Mouse (Mus musculus) MEL (cell line): ENCODE results near the gene Cnot6l. TPM values are rescaled to one million over a fixed set of nuclear protein-coding genes. Genes with fewer than 3 reads are reported as not detected.

Experiments
- DNase-seq: peaks from one replicate; pipeline ENCODE4 v3.0.0; 2011; ENCODE audit warnings: low read depth, low spot score
- H3K27ac ChIP-seq: 2 replicates; pipeline ENCODE4 v1.5.1; 2012; ENCODE audit warnings: low read depth, mild to moderate bottlenecking, control low read depth, low read length, moderate library complexity; ENCODE audit not compliant: control insufficient read depth
- H3K27me3 ChIP-seq, 2 experiments: fragments of 150-350 bp in 1 of 2; sonication (generic) in 1 of 2; 2 replicates each; pipeline ENCODE4 v1.6.1; 2012; ENCODE audit warnings: low read length in 2 of 2, mild to moderate bottlenecking in 2 of 2, improper control_type of control experiment in 1 of 2, moderate library complexity in 1 of 2; ENCODE audit not compliant: insufficient read depth in 2 of 2, control insufficient read depth in 1 of 2
- H3K36me3 ChIP-seq, 2 experiments: 2 replicates each; pipeline ENCODE4 v1.6.1; 2012 to 2014; ENCODE audit warnings: low read length in 2 of 2, improper control_type of control experiment in 1 of 2, inconsistent platforms in 1 of 2, mild to moderate bottlenecking in 1 of 2; ENCODE audit not compliant: insufficient read depth in 2 of 2, control insufficient read depth in 1 of 2
- H3K4me1 ChIP-seq, 2 experiments: fragments of 150-350 bp in 1 of 2; sonication (generic) in 1 of 2; 2 replicates each; pipeline ENCODE4 v1.6.1; 2012; ENCODE audit warnings: low read length in 2 of 2, improper control_type of control experiment in 1 of 2, mild to moderate bottlenecking in 1 of 2; ENCODE audit not compliant: insufficient read depth in 2 of 2, control insufficient read depth in 1 of 2
- H3K4me3 ChIP-seq, 2 experiments: fragments of 150-350 bp in 1 of 2; sonication (generic) in 1 of 2; 2 replicates each; pipeline ENCODE4 v1.5.1; 2012; ENCODE audit warnings: low read depth in 2 of 2, low read length in 2 of 2, mild to moderate bottlenecking in 2 of 2, moderate library complexity in 2 of 2, control low read depth in 1 of 2, improper control_type of control experiment in 1 of 2; ENCODE audit not compliant: control insufficient read depth in 1 of 2, insufficient read depth in 1 of 2
- H3K79me2 ChIP-seq: 2 replicates; pipeline ENCODE4 v1.6.1; 2012; ENCODE audit warnings: mild to moderate bottlenecking, low read length, moderate library complexity; ENCODE audit not compliant: control insufficient read depth, poor library complexity, insufficient read depth
- H3K9ac ChIP-seq: 2 replicates; pipeline ENCODE4 v1.6.1; 2012; ENCODE audit warnings: low read depth, mild to moderate bottlenecking, control low read depth, low read length, moderate library complexity; ENCODE audit not compliant: control insufficient read depth, poor library complexity, severe bottlenecking
- H3K9me3 ChIP-seq: fragments of 150-350 bp; sonication (generic); replicated peaks from 2 replicates; pipeline ENCODE4 v1.6.1; 2012; ENCODE audit warnings: mild to moderate bottlenecking, low read length, improper control_type of control experiment, moderate library complexity; ENCODE audit not compliant: insufficient read depth
- BHLHE40 ChIP-seq: IDR thresholded peaks from 2 replicates; pipeline ENCODE4 v1.6.1; 2012; ENCODE audit warnings: low read depth, mild to moderate bottlenecking, inconsistent platforms, low read length, improper control_type of control experiment, borderline replicate concordance
- CHD2 ChIP-seq: IDR thresholded peaks from 2 replicates; pipeline ENCODE4 v1.6.1; 2011; ENCODE audit warnings: low read length, improper control_type of control experiment
- ELF1 ChIP-seq: IDR thresholded peaks from 2 replicates; pipeline ENCODE4 v1.6.1; 2014; ENCODE audit warnings: low read depth, mild to moderate bottlenecking, inconsistent platforms, low read length, improper control_type of control experiment, moderate library complexity
- EP300 ChIP-seq, 2 experiments: IDR thresholded peaks; 2 replicates each; pipeline ENCODE4 v1.6.1; 2011; ENCODE audit warnings: improper control_type of control experiment in 2 of 2, low read length in 2 of 2, low read depth in 1 of 2, mild to moderate bottlenecking in 1 of 2
- GABPA ChIP-seq: IDR thresholded peaks from 2 replicates; pipeline ENCODE4 v1.6.1; 2012; ENCODE audit warnings: low read depth, mild to moderate bottlenecking, inconsistent platforms, low read length, improper control_type of control experiment, moderate library complexity
- HCFC1 ChIP-seq: IDR thresholded peaks from 2 replicates; pipeline ENCODE4 v1.6.1; 2012; ENCODE audit warnings: low read depth, mild to moderate bottlenecking, inconsistent platforms, low read length, improper control_type of control experiment, moderate library complexity
- JUND ChIP-seq: IDR thresholded peaks from 2 replicates; pipeline ENCODE4 v1.6.1; 2011; ENCODE audit warnings: low read depth, mild to moderate bottlenecking, improper control_type of control experiment, low read length
- KAT2A ChIP-seq: conservative IDR thresholded peaks from 2 replicates; pipeline ENCODE4 v1.6.1; 2012; ENCODE audit warnings: low read depth, low read length, improper control_type of control experiment, inconsistent platforms
- MAX ChIP-seq: IDR thresholded peaks from 2 replicates; pipeline ENCODE4 v1.6.1; 2011; ENCODE audit warnings: low read length, improper control_type of control experiment
- MXI1 ChIP-seq: IDR thresholded peaks from 2 replicates; pipeline ENCODE4 v1.6.1; 2011; ENCODE audit warnings: mild to moderate bottlenecking, low read depth, low read length, improper control_type of control experiment
- MYB ChIP-seq: IDR thresholded peaks from 2 replicates; pipeline ENCODE4 v1.6.1; 2011; ENCODE audit warnings: mild to moderate bottlenecking, low read depth, low read length, improper control_type of control experiment
- POLR2AphosphoS2 ChIP-seq: IDR thresholded peaks from 2 replicates; pipeline ENCODE4 v1.6.1; 2011; ENCODE audit warnings: low read length, improper control_type of control experiment
- RAD21 ChIP-seq: IDR thresholded peaks from 2 replicates; pipeline ENCODE4 v1.6.1; 2011; ENCODE audit warnings: mild to moderate bottlenecking, low read depth, low read length, improper control_type of control experiment
- RCOR1 ChIP-seq: IDR thresholded peaks from 2 replicates; pipeline ENCODE4 v1.6.1; 2012; ENCODE audit warnings: low read depth, mild to moderate bottlenecking, inconsistent platforms, low read length, improper control_type of control experiment
- TAL1 ChIP-seq: IDR thresholded peaks from 2 replicates; pipeline ENCODE4 v1.6.1; 2012; ENCODE audit warnings: mild to moderate bottlenecking, inconsistent platforms, low read length, moderate library complexity, mixed read lengths
- TBP ChIP-seq: IDR thresholded peaks from 2 replicates; pipeline ENCODE4 v1.8.0; 2011; ENCODE audit warnings: low read depth, low read length, improper control_type of control experiment
- USF1 ChIP-seq: IDR thresholded peaks from 2 replicates; pipeline ENCODE4 v1.6.1; 2014; ENCODE audit warnings: low read depth, mild to moderate bottlenecking, inconsistent platforms, low read length, improper control_type of control experiment, moderate library complexity
- USF2 ChIP-seq, 2 experiments: IDR thresholded peaks; 2 replicates each; pipeline ENCODE4 v1.6.1; 2011 to 2012; ENCODE audit warnings: improper control_type of control experiment in 2 of 2, low read length in 2 of 2, borderline replicate concordance in 1 of 2, inconsistent platforms in 1 of 2, low read depth in 1 of 2, mild to moderate bottlenecking in 1 of 2; ENCODE audit not compliant: insufficient read depth in 1 of 2
- ZKSCAN1 ChIP-seq: IDR thresholded peaks from 2 replicates; pipeline ENCODE4 v1.6.1; 2012; ENCODE audit warnings: low read depth, mild to moderate bottlenecking, inconsistent platforms, low read length, improper control_type of control experiment, moderate library complexity
- ZNF384 ChIP-seq: IDR thresholded peaks from 2 replicates; pipeline ENCODE4 v1.6.1; 2012; ENCODE audit warnings: low read depth, mild to moderate bottlenecking, inconsistent platforms, low read length, improper control_type of control experiment
- polyA plus RNA-seq, 2 experiments: library from polyadenylated mRNA; stranded (reverse) in 1 of 2; unstranded in 1 of 2; fragments of >175 nt in 1 of 2; fragments of >200 nt in 1 of 2; gene quantifications; 2 replicates each; pipeline versions ENCODE4 v1.2.1 to v1.2.4; 2012; ENCODE audit warnings: low replicate concordance in 2 of 2, low read depth in 1 of 2; ENCODE audit not compliant: insufficient read length in 2 of 2, insufficient read depth in 1 of 2, missing spikeins in 1 of 2
- total RNA-seq: library from RNA; depleted of rRNA; stranded (reverse); fragments of 300-350 nt; gene quantifications from 2 replicates; pipeline ENCODE4 v1.2.3, GENCODE M21; 2012

Gene Cnot6l
- total and polyA plus RNA-seq, 3 experiments: 10.2 to 21.2 TPM; not detected in 1

- Histone ChIP-seq H3K79me2 (peaks cover 4% of the 10 kb centered on the region), H3K27me3 (no peaks in the 10 kb centered on the region), H3K9ac (no peak overlapping the region), H3K36me3 (peaks cover 5 to 20% of the 10 kb centered on the region in 2 experiments), H3K9me3 (no peaks in the 10 kb centered on the region), H3K4me3 (no peak overlapping the region), H3K4me1 (no peaks in the 10 kb centered on the region)
- DNase-seq: no peak
- no peak for TF ChIP-seq USF1
- TF ChIP-seq, all 39 proteins: peak for 0
- H3K27ac ChIP-seq: no peak overlapping the region
Observed at GRCm38 (mm10) chr5:96130683-96131082, 33.3 kb downstream of the Cnot6l start.

- no peak overlapping the region for H3K4me3 ChIP-seq
- no peak overlapping the region for H3K27ac ChIP-seq
- no peaks in the 10 kb centered on the region for H3K4me1 ChIP-seq
- no peaks in the 10 kb centered on the region for H3K9me3 ChIP-seq
- H3K36me3 ChIP-seq: peaks cover 5 to 18% of the 10 kb centered on the region in 2 experiments
- DNase-seq: no peak
- H3K9ac ChIP-seq: no peak overlapping the region
- H3K79me2 ChIP-seq: no peaks in the 10 kb centered on the region
- H3K27me3 ChIP-seq: no peaks in the 10 kb centered on the region
- no peak for TF ChIP-seq MXI1
- no peak for TF ChIP-seq POLR2AphosphoS2
- TF ChIP-seq TBP: no peak
- TF ChIP-seq RCOR1: no peak
- no peak for TF ChIP-seq MYB
- TF ChIP-seq EP300 (IDR thresholded peaks at IDR 0.05; ENCODE audit: low read depth in 1 of 2, low read length in 2 of 2): no peak
Observed at GRCm38 (mm10) chr5:96126856-96127255, 37.1 kb downstream of the Cnot6l start.

- peaks cover 0 to 2% of the 10 kb centered on the region in 2 experiments; a peak in 2 of 4 replicates for H3K4me1 ChIP-seq
Observed at GRCm38 (mm10) chr5:96114943-96115342, 49.0 kb downstream of the Cnot6l start.

GRCm38 (mm10) chr5:96104644-96105043 lies 59.3 kb downstream of the Cnot6l start:
- TF ChIP-seq KAT2A: no peak
- no peak for TF ChIP-seq HCFC1
- no peak for TF ChIP-seq CHD2
- no peak for TF ChIP-seq RAD21
- no peak for TF ChIP-seq ZNF384
- TF ChIP-seq ELF1: no peak
- TF ChIP-seq MYB: no peak
- no peak for TF ChIP-seq GABPA
- no peak for TF ChIP-seq BHLHE40
- no peak for TF ChIP-seq MXI1
- no peak for TF ChIP-seq MAX
- TF ChIP-seq USF2 (IDR thresholded peaks at IDR 0.05; ENCODE audit: borderline replicate concordance in 1 of 2, insufficient read depth in 1 of 2, low read depth in 1 of 2, low read length in 2 of 2): no peak
- no peak for TF ChIP-seq TAL1
- TF ChIP-seq ZKSCAN1: no peak
- TF ChIP-seq, all 39 proteins: peak for 0
- no peaks in the 10 kb centered on the region for H3K4me1 ChIP-seq
- H3K27ac ChIP-seq: no peak overlapping the region
- H3K36me3 ChIP-seq: peaks cover 0 to 8% of the 10 kb centered on the region in 2 experiments; a peak in 2 of 4 replicates
- H3K27me3 ChIP-seq: no peaks in the 10 kb centered on the region
- no peak overlapping the region for H3K9ac ChIP-seq
- no peaks in the 10 kb centered on the region for H3K9me3 ChIP-seq
- no peak overlapping the region for H3K4me3 ChIP-seq
- DNase-seq: no peak
- H3K79me2 ChIP-seq: no peaks in the 10 kb centered on the region

More at GRCm38 (mm10) chr5:96114943-96115342, 49.0 kb downstream of the Cnot6l start:
- Histone ChIP-seq H3K9ac (no peak overlapping the region), H3K36me3 (peaks cover 2 to 15% of the 10 kb centered on the region in 2 experiments; a peak in 2 of 4 replicates), H3K4me3 (no peak overlapping the region)
- TF ChIP-seq ELF1: no peak
- no peak for TF ChIP-seq TAL1
- TF ChIP-seq MXI1: no peak
- TF ChIP-seq JUND: no peak
- TF ChIP-seq, all 39 proteins: peak for 0
- Histone ChIP-seq H3K27me3 (no peaks in the 10 kb centered on the region), H3K79me2 (no peaks in the 10 kb centered on the region), H3K27ac (no peak overlapping the region), H3K9me3 (no peaks in the 10 kb centered on the region)
- no peak for DNase-seq
